Mouse (Mus musculus): Measurements from ENCODE around the gene Tmem63b.
"Not testable (repeated sequence)": the region's sequence is repeated elsewhere in the genome, so short reads cannot be mapped to it uniquely, and the experiment has no call there.

The Tmem63b gene

GRCm38 (mm10) chr17:45667986-45668385, 18.7 kb downstream of the Tmem63b start:
- no peak for DNase-seq

GRCm38 (mm10) chr17:45667481-45667880, 19.2 kb downstream of the Tmem63b start:
- DNase-seq: no peak

- no peak for DNase-seq
Observed at GRCm38 (mm10) chr17:45666091-45666490, 20.6 kb downstream of the Tmem63b start.

GRCm38 (mm10) chr17:45664608-45665007, 22.1 kb downstream of the Tmem63b start:
- DNase-seq: peak; percentile 40

- DNase-seq: peak; percentile 76
Observed at GRCm38 (mm10) chr17:45663106-45663919, 23.4 kb downstream of the Tmem63b start.

GRCm38 (mm10) chr17:45659225-45659624, 27.5 kb downstream of the Tmem63b start, which contains the start of gene Capn11:
Gene Capn11 (minus strand): TSS chr17:45659325.
- DNase-seq: no peak

GRCm38 (mm10) chr17:45655820-45656219, 30.9 kb downstream of the Tmem63b start:
- DNase-seq: peak; percentile 33

GRCm38 (mm10) chr17:45653233-45653632, 33.5 kb downstream of the Tmem63b start:
- DNase-seq: no peak

GRCm38 (mm10) chr17:45644185-45644584, 42.5 kb downstream of the Tmem63b start:
- DNase-seq: no peak

- peak; percentile 75 for DNase-seq
Observed at GRCm38 (mm10) chr17:45642701-45643100, 44.0 kb downstream of the Tmem63b start.

- DNase-seq: no peak
Observed at GRCm38 (mm10) chr17:45641981-45642380, 44.7 kb downstream of the Tmem63b start.

- no peak for DNase-seq
Observed at GRCm38 (mm10) chr17:45638596-45639295, 48.0 kb downstream of the Tmem63b start.

- no peak for DNase-seq
Observed at GRCm38 (mm10) chr17:45634033-45634432, 52.7 kb downstream of the Tmem63b start.

- no peak for DNase-seq
Observed at GRCm38 (mm10) chr17:45631940-45632339, 54.8 kb downstream of the Tmem63b start.

GRCm38 (mm10) chr17:45630992-45631391, 55.7 kb downstream of the Tmem63b start:
- DNase-seq: no peak

- peak; percentile 86 for DNase-seq
Observed at GRCm38 (mm10) chr17:45629861-45630694, 56.6 kb downstream of the Tmem63b start.

- no peak for DNase-seq
Observed at GRCm38 (mm10) chr17:45628885-45629855, 57.5 kb downstream of the Tmem63b start.

- no peak for DNase-seq
Observed at GRCm38 (mm10) chr17:45628160-45628559, 58.5 kb downstream of the Tmem63b start.

GRCm38 (mm10) chr17:45626577-45627134, 60.0 kb downstream of the Tmem63b start:
- peak; percentile 89 for DNase-seq

- DNase-seq: not testable (repeated sequence)
Observed at GRCm38 (mm10) chr17:45623425-45623824, 63.3 kb downstream of the Tmem63b start.

Data from lung, postnatal 36 days (tissue).